Mouse (Mus musculus) right cerebral cortex, postnatal 10 days (tissue): Measurements from ENCODE around the gene Acox2.
"Not testable (repeated sequence)": the region's sequence is repeated elsewhere in the genome, so short reads cannot be mapped to it uniquely, and the experiment has no call there.

Experiments
- DNase-seq, 2 experiments: peaks; one replicate each; pipeline ENCODE4 v3.0.0; 2021; ENCODE audit warnings: low spot score in 2 of 2

Gene Acox2

GRCm38 (mm10) chr14:8259166-8259565, at the start of gene Acox2:
Acox2 (minus strand) TSS chr14:8259353.
- DNase-seq = no peak

DNA sequence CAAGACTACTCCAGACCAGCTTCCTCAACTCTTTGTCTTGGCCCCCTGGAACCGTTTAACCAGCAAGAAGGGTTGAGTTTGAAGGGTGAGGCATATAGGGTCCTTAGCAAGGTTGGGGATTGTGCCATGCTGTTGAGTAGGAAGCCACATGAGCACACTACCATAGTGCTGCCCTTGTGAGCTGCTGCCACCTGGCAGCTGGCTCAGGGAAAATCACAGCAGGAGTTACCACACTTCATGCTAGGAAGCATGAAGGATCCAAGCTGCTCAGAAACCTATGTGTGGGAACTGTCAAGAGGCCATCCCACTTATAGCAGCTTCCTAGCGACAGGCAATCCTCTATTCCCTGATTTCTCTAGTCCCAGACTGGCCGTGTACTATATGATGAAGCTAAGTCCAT, 49.5 kb upstream of the Acox2 start:
- DNase-seq = no peak

DNA sequence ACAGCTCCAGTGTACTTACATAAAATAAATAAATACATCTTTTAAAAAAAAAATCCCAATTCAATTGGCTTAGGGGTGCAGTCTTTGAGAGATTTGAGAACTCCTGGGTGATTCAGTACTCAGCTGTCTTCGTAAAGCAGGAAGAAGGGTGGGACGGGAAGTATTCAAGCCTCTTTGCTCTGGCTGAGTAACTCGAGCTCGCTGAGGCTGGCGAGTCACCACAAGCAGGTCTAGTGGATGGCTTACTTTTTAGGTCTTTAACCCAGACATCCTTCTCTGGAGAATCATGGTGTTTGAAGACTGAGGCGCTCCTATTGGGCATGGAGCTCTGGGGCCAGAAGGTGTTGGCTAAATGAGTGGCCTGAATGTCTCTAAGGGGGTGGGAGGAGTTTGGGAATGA, 47.7 kb upstream of the Acox2 start:
- no peak for DNase-seq

DNA sequence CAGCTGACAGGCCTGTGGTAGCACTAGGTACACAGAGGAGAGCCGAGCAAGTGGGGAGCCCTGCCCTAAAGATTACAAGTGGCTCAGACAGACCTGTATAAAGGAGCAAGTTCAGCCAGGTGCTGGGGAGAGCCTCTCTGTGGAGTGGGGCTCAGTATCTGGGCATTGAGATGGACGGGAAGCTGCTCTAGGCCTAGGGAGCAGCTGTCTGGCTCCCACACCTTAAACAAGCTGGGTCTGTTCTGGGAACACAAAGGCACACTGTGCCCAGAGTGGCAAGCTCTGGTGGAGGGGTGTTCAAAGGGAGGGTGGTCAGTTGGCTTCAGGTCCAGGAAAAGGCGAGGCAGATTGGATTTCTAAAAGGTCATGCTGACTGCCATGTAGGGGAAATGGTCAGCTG, 45.9 kb upstream of the Acox2 start:
- peak; percentile 49 to 53 for DNase-seq

DNA sequence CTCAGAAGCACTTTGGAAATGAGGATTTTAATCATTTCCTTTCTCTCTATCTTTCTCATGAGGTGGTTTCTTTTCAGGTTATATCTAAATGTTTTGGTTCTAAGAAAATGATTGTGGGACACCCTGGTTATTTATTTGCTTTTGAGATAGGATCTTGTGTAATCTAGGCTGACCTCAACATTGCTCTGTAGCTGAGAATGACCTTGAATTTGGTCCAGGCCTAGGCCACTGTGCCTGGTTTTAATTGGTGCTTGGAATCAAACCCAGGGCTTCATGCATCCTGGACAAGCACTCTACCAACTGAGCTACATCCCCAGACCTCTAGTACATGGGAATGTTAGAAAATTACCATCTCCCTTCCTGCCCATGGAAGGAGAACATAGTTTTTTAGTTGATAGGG, 44.9 kb upstream of the Acox2 start:
- DNase-seq = no peak

DNA sequence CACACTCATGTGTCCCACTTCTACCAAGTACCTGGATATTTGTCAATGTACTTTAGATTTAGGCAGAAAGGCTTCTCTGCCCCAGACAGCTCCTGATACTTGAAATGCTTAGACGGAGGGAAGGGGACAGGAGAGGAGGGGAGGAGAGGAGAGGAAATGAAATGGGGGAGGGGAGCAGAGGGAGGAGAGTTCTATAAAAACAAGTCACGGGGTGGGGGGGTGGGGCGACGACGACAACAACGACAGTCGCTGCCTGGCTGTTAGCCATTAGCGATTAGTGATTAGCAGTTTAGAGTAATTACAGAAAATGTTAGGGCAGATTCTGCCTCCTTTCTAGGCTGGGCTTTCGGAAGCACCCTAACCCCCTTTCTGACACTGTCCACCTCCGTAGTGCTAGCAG, 43.5 kb upstream of the Acox2 start:
- DNase-seq = peak in 1 of 2 experiments; percentile 19

- peak; percentile 26 to 38 for DNase-seq
Observed at GRCm38 (mm10) chr14:8300281-8300680, 41.1 kb upstream of the Acox2 start.

GRCm38 (mm10) chr14:8297889-8298293, 38.7 kb upstream of the Acox2 start:
- no peak for DNase-seq

DNA sequence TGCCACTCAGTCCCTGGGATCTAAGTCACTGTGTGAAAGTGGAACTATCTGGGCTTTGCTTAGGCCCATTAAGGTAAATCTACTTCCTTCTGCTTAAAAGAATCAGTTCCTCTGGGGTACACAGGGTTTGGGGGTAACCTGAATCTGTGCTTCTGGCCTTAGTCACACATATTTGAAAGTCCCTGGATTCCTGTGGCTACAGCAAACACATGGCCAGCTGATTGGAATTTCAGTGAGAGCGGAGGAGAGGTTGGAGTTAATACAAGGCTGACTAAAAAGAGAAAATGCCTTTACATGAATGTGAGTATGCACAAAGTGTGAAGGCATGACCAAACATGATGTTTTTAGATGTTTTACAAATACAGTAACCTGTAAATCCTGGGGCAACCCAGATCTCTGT, 35.1 kb upstream of the Acox2 start:
- no peak for DNase-seq

DNA sequence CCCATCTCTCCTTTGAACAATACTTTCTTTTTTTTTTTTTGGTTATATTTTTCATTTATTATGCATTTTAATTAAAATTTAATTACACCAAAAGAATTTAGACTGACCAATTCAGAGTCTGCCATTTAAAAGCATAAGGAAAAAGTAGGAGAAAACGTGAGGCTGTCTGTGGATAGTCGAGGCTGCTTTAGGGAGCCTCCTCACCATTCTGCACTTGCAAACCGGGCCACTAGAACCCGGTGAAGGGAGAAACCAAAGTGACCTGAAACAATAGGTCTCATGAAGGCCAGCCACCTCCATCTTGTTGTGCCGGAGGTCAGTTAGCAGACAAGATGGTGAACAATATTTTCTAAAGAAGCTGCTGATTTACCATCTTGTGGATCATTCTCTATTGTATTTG, 27.4 kb upstream of the Acox2 start:
- peak in 1 of 2 experiments; percentile 44 for DNase-seq

DNA sequence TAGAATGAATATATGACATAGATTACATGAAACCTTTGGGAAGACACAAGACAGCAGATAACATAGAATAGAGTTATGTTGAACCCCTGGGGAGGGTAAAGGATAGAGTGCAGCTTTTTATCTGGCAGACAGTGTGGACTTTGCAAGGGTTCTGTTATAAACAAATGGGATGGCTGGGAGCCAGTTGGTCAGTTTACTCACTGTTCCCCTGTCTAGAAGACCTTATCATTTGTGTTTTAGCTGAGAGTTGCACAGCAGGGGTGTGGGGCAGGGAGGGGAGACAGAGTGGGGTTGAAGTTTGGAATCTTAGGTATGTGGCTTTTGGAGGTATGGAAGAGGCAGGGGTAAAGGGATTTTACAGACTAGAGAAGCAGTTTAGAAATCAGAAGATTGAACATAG, 24.6 kb upstream of the Acox2 start:
- no peak for DNase-seq

DNA sequence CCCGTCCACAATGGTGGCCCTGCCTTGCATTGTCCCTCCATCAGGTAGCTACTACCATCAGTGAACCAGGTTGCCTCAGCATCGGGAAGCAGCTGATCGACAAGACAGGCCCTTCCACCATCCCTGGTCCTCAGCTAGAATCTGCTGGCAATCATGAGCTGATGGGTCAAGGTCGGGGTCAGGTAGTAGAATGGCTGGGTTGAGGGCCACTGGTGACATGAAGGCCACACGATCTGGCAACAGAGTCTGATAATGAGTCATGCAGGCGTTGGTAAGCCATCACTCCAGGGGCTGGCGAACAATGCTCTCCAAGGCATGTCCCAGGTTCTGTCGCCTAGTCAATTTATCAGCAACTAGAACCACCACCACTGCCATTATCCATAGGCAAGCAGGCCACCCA, 12.1 kb upstream of the Acox2 start:
- DNase-seq = not testable (repeated sequence)

- DNase-seq = no peak
Observed at GRCm38 (mm10) chr14:8264378-8264777, 5.2 kb upstream of the Acox2 start.

GRCm38 (mm10) chr14:8262242-8262641, 3.1 kb upstream of the Acox2 start:
- no peak for DNase-seq

GRCm38 (mm10) chr14:8260214-8260613, 1.1 kb upstream of the Acox2 start:
- no peak for DNase-seq

GRCm38 (mm10) chr14:8258752-8259151, 401 bp downstream of the Acox2 start:
- DNase-seq = no peak

GRCm38 (mm10) chr14:8258335-8258627, 872 bp downstream of the Acox2 start:
- DNase-seq = peak in 1 of 2 experiments; percentile 29

GRCm38 (mm10) chr14:8257521-8258334, 1.4 kb downstream of the Acox2 start:
- no peak for DNase-seq

- DNase-seq = no peak
Observed at GRCm38 (mm10) chr14:8256881-8257280, 2.3 kb downstream of the Acox2 start.

DNA sequence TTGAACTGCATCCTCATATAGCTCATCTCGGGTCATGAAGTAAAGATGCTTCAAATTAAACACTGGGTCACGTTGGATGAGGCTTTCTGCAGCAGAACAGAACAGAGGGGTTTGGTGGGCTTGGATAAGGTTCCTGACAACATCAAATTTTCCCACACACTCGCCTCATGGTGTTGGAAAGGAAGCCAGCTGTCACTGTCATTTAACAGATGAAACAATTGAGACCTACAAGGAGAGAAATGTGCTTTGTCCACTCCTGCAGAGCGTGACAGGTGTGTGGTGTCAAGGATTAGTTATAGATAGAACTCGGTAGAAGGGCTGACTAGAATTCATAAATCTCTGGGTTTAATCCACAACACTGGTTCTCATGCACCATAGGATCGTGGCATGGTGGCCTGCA, 3.1 kb downstream of the Acox2 start:
- DNase-seq = no peak

DNA sequence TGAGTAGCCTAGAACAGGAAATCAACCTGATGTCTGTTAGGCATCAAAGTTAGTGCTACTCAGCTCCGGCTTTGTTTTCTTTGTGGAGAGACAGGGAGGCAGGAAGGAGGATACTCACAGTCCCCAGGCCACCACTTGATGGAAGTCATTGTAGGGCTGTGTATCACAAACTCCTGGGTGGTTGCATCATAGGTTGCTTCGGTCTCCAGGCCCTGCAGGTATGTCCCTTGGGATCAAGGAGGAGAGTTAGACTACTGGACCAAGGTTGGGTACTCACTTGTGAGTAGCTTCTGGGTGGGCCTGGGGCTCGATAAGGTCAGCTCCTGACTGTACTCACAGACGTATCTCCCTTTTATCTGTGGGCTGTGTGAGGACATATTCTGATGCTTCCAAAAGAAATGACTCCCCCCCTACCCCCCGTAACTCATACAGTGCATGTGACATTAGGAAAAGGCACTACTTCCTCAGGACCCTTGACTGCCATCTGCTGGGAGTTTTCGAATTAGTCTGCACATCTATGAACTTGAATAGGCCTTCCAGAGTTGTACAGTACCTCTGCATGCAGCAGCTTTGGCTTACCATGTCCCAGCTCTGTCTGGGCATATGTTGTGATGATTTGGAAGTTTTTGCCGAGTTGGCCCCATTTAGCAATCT, 4.0 kb downstream of the Acox2 start:
- peak; percentile 68 to 78 for DNase-seq

DNA sequence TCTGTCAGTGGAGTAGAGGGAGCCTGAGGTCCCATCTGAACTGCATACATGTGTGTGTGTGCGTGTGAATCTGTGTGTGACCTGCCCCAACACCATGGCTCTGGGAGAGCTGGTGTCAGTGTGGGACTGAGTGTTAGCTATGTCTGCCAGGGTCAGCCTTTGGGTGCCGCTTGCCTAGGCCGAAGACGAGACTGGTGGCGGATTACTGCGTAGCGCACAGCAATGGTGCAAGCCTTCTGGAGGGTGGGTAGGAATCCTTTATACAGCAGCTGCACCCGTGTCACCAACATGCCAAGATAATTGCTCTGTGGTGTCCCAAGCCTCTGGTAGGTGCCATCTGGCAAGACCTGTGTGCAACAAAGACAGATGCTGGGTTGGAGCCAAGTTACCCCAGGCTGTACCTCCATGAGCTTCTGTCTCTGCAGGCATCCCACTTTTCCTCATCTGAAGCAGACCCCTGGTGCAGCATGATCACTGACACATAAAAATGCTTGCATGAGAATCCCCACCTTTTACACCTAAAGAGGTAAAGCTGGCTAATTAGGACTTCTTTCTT, 7.7 kb downstream of the Acox2 start:
- DNase-seq = no peak

DNA sequence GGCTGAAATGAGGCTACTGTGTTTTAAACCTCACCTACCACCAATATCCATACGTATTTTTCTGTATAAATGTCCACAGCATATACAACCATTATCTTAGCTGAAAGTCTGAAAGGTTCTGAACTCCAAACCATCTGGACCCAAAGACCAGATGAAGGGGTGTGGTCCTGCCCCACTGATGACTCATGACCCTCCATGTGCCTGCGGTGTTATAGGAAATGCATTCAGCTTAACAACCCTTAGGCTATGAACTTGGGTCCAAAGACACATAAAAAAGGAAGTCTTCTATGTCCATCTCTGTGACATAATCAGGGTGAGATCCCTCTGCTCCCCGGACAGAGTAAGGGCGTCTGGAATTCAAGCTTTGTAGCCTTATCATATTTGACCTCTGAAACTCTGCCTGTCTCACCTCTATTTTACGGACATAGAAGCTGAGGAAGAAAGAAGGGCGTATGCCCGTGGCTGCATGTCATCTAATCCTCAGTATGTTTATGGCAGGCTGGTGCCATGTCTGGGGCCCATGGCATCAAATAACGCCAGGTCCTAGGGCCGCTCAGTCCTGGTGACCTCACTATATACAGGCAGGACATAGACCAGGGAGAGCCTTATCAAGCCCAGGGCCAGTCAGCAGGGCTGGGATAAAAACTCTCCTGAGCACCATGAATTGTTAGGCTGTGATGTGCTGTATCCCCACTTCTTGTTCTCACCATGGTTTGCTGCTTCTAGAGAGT, 8.8 kb downstream of the Acox2 start:
- no peak for DNase-seq
